Mouse (Mus musculus): ENCODE measurements at regions not wholly inside any gene's neighbourhood (a gene's known extent, or its start where the extent isn't known, plus 50 kb on each side); places are given as distances from the start of the nearest gene placed in this dataset.

DNA sequence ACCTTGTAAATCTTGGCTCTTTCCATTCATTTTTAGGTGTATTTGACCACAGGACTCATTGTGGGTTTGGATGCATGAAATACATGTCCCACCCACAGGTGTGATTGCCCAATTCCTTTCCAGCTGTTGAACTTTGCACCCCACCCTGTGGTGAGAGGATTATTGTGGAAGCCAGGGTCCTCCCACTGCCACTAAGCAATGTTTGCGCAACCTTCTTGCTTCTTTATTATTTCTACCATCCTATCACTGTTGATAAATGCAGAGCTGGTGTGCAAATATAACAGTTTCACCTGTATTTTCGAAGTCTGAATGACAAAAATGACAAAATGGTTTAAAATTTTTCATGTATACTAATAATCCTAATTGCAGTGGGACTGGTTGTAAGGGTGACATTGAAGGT lies 315.9 kb upstream of the Vwc2 start:
- DNase-seq (ENCODE audit: low spot score in 2 of 2), result no peak

DNA sequence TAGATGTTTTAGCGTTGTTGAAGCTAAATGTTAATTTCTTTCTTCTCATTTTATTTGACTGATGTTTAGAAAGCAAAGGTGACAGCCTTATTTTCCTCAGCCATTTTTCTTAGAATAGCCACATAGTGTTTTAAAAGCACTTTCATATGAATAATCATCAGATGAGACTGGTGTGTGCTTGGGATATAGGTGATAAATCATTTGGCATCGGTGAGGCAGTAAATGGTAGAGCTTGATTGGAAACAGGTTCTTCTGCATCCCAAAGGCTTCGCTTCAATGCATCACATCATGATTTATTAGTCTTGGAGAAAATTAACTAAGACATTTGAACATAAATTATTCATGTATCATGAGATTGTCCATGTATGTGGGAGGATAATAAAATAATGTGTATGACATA lies 273.8 kb upstream of the Vwc2 start:
- DNase-seq (ENCODE audit: low spot score in 2 of 2), result no peak

DNA sequence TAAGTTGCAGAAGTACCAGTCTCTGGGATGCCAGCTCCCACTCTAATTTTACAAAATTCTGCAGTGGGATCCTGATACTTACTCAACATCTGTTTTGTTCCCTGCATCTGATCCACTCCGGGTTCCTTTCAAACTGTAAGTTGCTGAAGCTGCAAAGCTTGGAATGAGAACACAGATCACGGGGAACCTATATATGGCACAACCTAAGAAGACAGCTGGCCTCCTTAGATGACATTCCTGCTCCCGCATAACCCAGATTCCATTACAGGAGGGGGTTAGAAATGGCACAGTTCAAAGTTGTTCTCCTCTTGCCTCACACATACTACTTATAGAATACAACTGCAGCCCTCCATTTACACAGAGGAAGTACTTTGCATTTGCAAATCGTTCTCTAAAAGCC lies 272.9 kb upstream of the Vwc2 start:
- no peak for DNase-seq (ENCODE audit: low spot score in 2 of 2)

GRCm38 (mm10) chr11:10872267-10872666 lies 241.8 kb upstream of the Vwc2 start:
- DNase-seq (ENCODE audit: low spot score in 2 of 2), result no peak

GRCm38 (mm10) chr11:10893302-10893701 lies 220.7 kb upstream of the Vwc2 start:
- peak; percentile 4 to 12 for DNase-seq (ENCODE audit: low spot score in 2 of 2)

DNA sequence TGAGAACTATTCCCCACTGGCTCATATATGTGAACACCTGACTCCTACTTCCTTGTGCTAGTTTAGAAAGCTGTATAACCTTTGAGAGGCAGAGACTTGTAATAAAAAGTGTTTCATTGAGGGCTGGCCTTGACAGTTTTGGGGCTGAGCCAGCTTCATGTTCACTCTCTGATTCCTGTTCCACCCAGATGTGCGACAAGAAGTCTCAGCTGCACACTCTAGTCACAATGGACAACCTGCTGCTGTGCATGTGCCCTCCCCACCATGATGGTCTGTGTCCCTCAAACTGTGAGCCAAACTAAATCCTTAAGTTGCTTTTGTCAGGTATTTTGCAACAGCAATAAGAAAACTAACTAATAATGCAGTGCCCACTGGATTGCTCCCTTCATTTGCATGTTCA lies 190.0 kb upstream of the Vwc2 start:
- DNase-seq (ENCODE audit: low spot score in 2 of 2), result no peak

GRCm38 (mm10) chr11:10952914-10953313 lies 161.1 kb upstream of the Vwc2 start:
- peak; percentile 23 to 33 for DNase-seq (ENCODE audit: low spot score in 2 of 2)
